Mouse (Mus musculus): ENCODE results near the gene Rbms3. TPM values are rescaled to one million over a fixed set of nuclear protein-coding genes. Genes with fewer than 3 reads are reported as not detected.
A peak's percentile ranks its signal among the peaks of the same experiment; 100 is the strongest.

Rbms3 gene
- polyA plus RNA-seq, 1 experiment from 2014 or later, result 13.1 TPM

DNA sequence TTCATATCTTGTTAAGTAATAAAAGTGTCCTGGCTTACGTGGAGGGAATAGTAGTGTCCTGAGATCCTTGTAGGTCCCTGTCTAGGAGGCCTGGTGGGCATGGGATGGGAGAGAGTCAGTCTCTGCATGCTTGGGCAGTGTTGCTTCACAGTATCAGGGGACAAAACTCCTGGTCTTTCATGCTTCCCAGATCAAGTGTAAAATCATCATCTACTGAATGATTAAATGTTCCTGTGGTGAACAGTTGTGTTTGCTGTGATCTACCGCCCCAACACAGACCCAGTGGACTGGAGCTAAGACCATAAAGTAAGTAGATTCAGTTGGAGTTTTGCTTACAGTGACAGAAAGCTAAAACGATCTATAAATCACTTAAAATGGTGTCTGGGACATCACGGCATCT, 654.4 kb downstream of the Rbms3 start:
- no peaks in the 10 kb centered on the region for H3K36me3 ChIP-seq (ENCODE audit: control insufficient read depth, insufficient read depth)
- TF ChIP-seq CTCF (IDR thresholded peaks at IDR 0.05; ENCODE audit: low read depth), result no peak
- no peak overlapping the region for H3K4me3 ChIP-seq (ENCODE audit: low read depth, low read length)
- no peak for ATAC-seq
- H3K27ac ChIP-seq (ENCODE audit: low read depth, low read length), result no peak overlapping the region
- no peaks in the 10 kb centered on the region for H3K9me3 ChIP-seq (ENCODE audit: control insufficient read depth)
- WGBS, result 82% methylated on average over 4 of the region's 4 CpGs
- no peaks in the 10 kb centered on the region for H3K27me3 ChIP-seq (replicated peaks; ENCODE audit: control insufficient read depth, insufficient read depth, low read length)
- H3K9ac ChIP-seq (ENCODE audit: low read depth, low read length), result no peak overlapping the region
- H3K4me2 ChIP-seq (replicated peaks; ENCODE audit: low read depth), result no peak overlapping the region
- H3K4me1 ChIP-seq (replicated peaks; ENCODE audit: control insufficient read depth, insufficient read depth, low read length), result no peaks in the 10 kb centered on the region

DNA sequence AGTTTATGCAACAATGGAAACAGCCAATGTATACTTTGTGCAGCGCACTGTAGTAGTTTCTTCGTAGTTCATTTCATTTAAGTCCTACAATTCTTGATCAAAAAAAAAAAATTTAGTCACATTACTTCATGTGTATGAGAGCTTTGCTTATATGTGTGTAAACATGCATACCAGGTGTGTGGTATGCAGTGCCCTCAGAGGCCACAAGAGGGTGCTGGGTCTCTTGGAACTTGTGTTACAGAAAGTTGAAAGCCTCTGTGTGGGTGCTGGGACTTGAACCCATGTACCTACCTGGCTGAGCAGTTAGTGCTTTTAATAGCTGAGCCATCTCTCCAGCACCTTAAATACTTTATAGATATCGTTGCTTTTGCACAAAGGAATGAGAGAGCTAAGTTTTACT, 655.6 kb downstream of the Rbms3 start:
- WGBS, result 92% methylated on average over 3 of the region's 3 CpGs
- no peak overlapping the region for H3K27ac ChIP-seq (ENCODE audit: low read depth, low read length)
- no peak overlapping the region for H3K4me3 ChIP-seq (ENCODE audit: low read depth, low read length)
- no peaks in the 10 kb centered on the region for H3K9me3 ChIP-seq (ENCODE audit: control insufficient read depth)
- no peak for ATAC-seq
- H3K4me1 ChIP-seq (replicated peaks; ENCODE audit: control insufficient read depth, insufficient read depth, low read length), result no peaks in the 10 kb centered on the region
- H3K9ac ChIP-seq (ENCODE audit: low read depth, low read length), result no peak overlapping the region
- H3K36me3 ChIP-seq (ENCODE audit: control insufficient read depth, insufficient read depth), result no peaks in the 10 kb centered on the region
- no peaks in the 10 kb centered on the region for H3K27me3 ChIP-seq (replicated peaks; ENCODE audit: control insufficient read depth, insufficient read depth, low read length)
- no peak overlapping the region for H3K4me2 ChIP-seq (replicated peaks; ENCODE audit: low read depth)
- TF ChIP-seq CTCF (IDR thresholded peaks at IDR 0.05; ENCODE audit: low read depth), result peak; percentile 51

DNA sequence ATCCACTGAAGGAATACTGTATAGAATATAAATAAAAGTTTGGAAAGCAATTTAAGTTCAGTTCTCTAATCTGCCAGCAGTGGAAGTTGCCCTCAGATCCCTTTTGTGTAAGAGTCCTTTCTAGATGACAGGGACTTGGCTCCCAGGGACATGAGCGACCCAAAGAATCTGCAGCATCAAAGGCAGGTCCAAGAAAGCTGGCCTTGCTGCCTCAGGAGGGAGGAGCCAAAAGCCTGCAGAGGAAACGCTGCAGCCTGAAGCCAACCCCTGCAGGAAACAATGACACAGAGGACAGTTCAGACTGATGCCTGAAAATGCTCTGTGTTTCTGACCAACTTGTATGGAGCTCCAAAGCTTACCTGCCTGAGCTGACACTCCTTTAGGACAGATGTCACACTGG, 656.1 kb downstream of the Rbms3 start:
- H3K36me3 ChIP-seq (ENCODE audit: control insufficient read depth, insufficient read depth), result no peaks in the 10 kb centered on the region
- no peaks in the 10 kb centered on the region for H3K27me3 ChIP-seq (replicated peaks; ENCODE audit: control insufficient read depth, insufficient read depth, low read length)
- ATAC-seq, result no peak
- H3K9me3 ChIP-seq (ENCODE audit: control insufficient read depth), result no peaks in the 10 kb centered on the region
- no peak overlapping the region for H3K4me3 ChIP-seq (ENCODE audit: low read depth, low read length)
- H3K27ac ChIP-seq (ENCODE audit: low read depth, low read length), result no peak overlapping the region
- WGBS, result 50% methylated on average over 2 of the region's 2 CpGs
- no peak for TF ChIP-seq CTCF (IDR thresholded peaks at IDR 0.05; ENCODE audit: low read depth)
- no peaks in the 10 kb centered on the region for H3K4me1 ChIP-seq (replicated peaks; ENCODE audit: control insufficient read depth, insufficient read depth, low read length)
- no peak overlapping the region for H3K4me2 ChIP-seq (replicated peaks; ENCODE audit: low read depth)
- H3K9ac ChIP-seq (ENCODE audit: low read depth, low read length), result no peak overlapping the region

DNA sequence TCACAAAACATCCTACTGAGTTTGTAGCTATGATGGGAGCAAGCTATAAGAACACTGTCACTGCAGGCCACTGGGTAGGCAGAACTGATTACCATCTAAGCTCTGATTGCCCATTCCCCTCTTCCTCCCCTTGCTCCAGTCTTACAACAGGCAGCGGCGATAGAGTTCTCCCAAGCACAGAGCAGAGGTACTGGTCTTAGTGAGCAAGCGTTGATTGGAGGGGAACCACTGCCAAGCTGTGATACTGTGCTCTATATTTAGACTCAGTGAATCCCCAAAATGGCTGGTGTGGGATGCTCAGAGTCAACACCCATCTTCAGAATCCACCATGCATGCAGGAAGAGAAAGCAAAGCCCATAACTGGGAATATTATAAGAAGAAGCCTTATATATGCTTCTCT, 662.4 kb downstream of the Rbms3 start:
- no peak overlapping the region for H3K27ac ChIP-seq (ENCODE audit: low read depth, low read length)
- H3K9me3 ChIP-seq (ENCODE audit: control insufficient read depth), result no peaks in the 10 kb centered on the region
- TF ChIP-seq CTCF (IDR thresholded peaks at IDR 0.05; ENCODE audit: low read depth), result no peak
- 92% methylated on average over 3 of the region's 3 CpGs for WGBS
- H3K9ac ChIP-seq (ENCODE audit: low read depth, low read length), result no peak overlapping the region
- H3K4me1 ChIP-seq (replicated peaks; ENCODE audit: control insufficient read depth, insufficient read depth, low read length), result no peaks in the 10 kb centered on the region
- no peaks in the 10 kb centered on the region for H3K27me3 ChIP-seq (replicated peaks; ENCODE audit: control insufficient read depth, insufficient read depth, low read length)
- no peaks in the 10 kb centered on the region for H3K36me3 ChIP-seq (ENCODE audit: control insufficient read depth, insufficient read depth)
- H3K4me2 ChIP-seq (replicated peaks; ENCODE audit: low read depth), result no peak overlapping the region
- H3K4me3 ChIP-seq (ENCODE audit: low read depth, low read length), result no peak overlapping the region
- no peak for ATAC-seq

DNA sequence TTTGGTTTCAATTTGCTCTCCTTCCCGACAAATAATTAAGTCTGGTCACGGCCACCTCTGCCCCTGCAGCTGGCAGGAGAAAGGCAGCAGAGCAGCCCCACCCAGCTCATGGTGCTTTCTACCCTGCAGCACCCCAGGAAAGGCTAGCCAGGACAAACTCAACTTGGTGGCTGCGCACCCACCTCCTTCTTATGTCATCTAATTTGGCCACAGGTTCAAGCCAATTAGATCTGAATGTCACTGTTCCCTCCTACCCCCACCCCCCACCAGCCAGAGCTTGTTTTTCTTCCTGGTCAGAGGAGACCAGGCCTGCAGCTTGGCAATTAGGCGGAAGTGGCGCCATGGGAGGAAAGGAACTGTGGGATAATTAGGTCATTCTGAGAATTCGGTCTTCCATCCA, 664.0 kb downstream of the Rbms3 start:
- H3K4me3 ChIP-seq (ENCODE audit: low read depth, low read length), result no peak overlapping the region
- 81% methylated on average over 6 of the region's 6 CpGs for WGBS
- no peak for TF ChIP-seq CTCF (IDR thresholded peaks at IDR 0.05; ENCODE audit: low read depth)
- ATAC-seq, result no peak
- H3K9ac ChIP-seq (ENCODE audit: low read depth, low read length), result no peak overlapping the region
- H3K4me2 ChIP-seq (replicated peaks; ENCODE audit: low read depth), result no peak overlapping the region
- H3K9me3 ChIP-seq (ENCODE audit: control insufficient read depth), result no peaks in the 10 kb centered on the region
- no peak overlapping the region for H3K27ac ChIP-seq (ENCODE audit: low read depth, low read length)
- no peaks in the 10 kb centered on the region; the same call in 1 of the 2 replicates for H3K36me3 ChIP-seq (ENCODE audit: control insufficient read depth, insufficient read depth)
- no peaks in the 10 kb centered on the region for H3K27me3 ChIP-seq (replicated peaks; ENCODE audit: control insufficient read depth, insufficient read depth, low read length)
- no peaks in the 10 kb centered on the region for H3K4me1 ChIP-seq (replicated peaks; ENCODE audit: control insufficient read depth, insufficient read depth, low read length)

DNA sequence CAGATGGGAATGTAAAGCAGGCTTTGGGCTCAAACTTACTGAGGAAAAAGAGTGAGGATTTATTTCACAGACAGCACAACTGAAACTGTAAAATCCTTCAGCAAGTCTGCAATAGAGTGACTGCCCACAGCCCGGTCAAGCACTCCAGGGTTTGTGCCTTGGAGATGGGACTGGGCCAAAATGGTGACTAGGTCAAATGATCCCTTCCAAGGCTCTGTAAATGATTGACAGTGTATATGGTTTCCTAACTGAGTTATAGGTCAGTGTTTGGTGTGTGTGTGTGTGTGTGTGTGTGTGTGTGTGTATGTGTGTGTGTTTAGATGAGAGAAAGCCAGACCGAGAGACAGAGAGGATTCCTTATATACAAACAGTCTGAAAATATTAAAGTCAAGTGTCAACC, 673.6 kb downstream of the Rbms3 start:
- H3K9ac ChIP-seq (ENCODE audit: low read depth, low read length), result no peak overlapping the region
- H3K4me3 ChIP-seq (ENCODE audit: low read depth, low read length), result no peak overlapping the region
- H3K4me2 ChIP-seq (replicated peaks; ENCODE audit: low read depth), result no peak overlapping the region
- TF ChIP-seq CTCF (IDR thresholded peaks at IDR 0.05; ENCODE audit: low read depth), result no peak
- no peaks in the 10 kb centered on the region for H3K27me3 ChIP-seq (replicated peaks; ENCODE audit: control insufficient read depth, insufficient read depth, low read length)
- H3K27ac ChIP-seq (ENCODE audit: low read depth, low read length), result no peak overlapping the region
- ATAC-seq, result no peak
- no peaks in the 10 kb centered on the region; the same call in 1 of the 2 replicates for H3K36me3 ChIP-seq (ENCODE audit: control insufficient read depth, insufficient read depth)
- H3K9me3 ChIP-seq (ENCODE audit: control insufficient read depth), result no peaks in the 10 kb centered on the region
- WGBS, result 68% methylated on average over 2 of the region's 2 CpGs
- no peaks in the 10 kb centered on the region for H3K4me1 ChIP-seq (replicated peaks; ENCODE audit: control insufficient read depth, insufficient read depth, low read length)

DNA sequence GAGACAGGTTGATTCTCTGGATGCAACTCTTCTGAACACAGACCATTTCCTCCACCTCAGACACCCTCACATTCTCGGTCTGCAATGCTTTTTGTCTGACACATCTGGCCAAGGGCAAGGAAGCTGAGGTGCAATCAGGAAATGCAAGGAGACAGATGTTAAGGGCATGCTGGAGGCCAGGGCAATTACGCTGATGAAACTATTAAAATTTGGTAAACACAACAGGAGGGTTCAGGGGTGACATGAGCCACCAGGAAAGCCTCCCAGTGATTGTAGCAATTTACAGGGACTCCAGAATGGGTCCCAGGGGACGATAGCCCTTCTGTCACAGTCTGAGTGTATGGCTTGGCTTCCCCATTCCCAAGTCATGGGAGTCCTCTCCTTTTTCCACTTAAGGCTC, 681.5 kb downstream of the Rbms3 start:
- Histone ChIP-seq H3K27me3 (replicated peaks; ENCODE audit: control insufficient read depth, insufficient read depth, low read length) (no peaks in the 10 kb centered on the region), H3K4me3 (ENCODE audit: low read depth, low read length) (no peak overlapping the region), H3K9ac (ENCODE audit: low read depth, low read length) (no peak overlapping the region), H3K27ac (ENCODE audit: low read depth, low read length) (no peak overlapping the region), H3K9me3 (ENCODE audit: control insufficient read depth) (no peaks in the 10 kb centered on the region), H3K4me1 (replicated peaks; ENCODE audit: control insufficient read depth, insufficient read depth, low read length) (no peaks in the 10 kb centered on the region), H3K4me2 (replicated peaks; ENCODE audit: low read depth) (no peak overlapping the region), H3K36me3 (ENCODE audit: control insufficient read depth, insufficient read depth) (no peaks in the 10 kb centered on the region)
- TF ChIP-seq CTCF (IDR thresholded peaks at IDR 0.05; ENCODE audit: low read depth), result no peak
- WGBS, result 60% methylated on average over 3 of the region's 3 CpGs
- ATAC-seq, result no peak
